Mouse (Mus musculus): ENCODE results near the gene Klhl25.
"Not testable (repeated sequence)": the region's sequence is repeated elsewhere in the genome, so short reads cannot be mapped to it uniquely, and the experiment has no call there.

Gene Klhl25

GRCm38 (mm10) chr7:75870551-75870950 lies 22.4 kb downstream of the Klhl25 start:
- no peak for ATAC-seq (ENCODE audit: insufficient number of reproducible peaks, low FRiP score, low TSS enrichment)

- no peak for ATAC-seq (ENCODE audit: insufficient number of reproducible peaks, low FRiP score, low TSS enrichment)
Measured at GRCm38 (mm10) chr7:75872255-75872654, 24.1 kb downstream of the Klhl25 start.

- no peak for ATAC-seq (ENCODE audit: insufficient number of reproducible peaks, low FRiP score, low TSS enrichment)
Measured at GRCm38 (mm10) chr7:75872697-75873096, 24.6 kb downstream of the Klhl25 start.

GRCm38 (mm10) chr7:75873216-75873615 lies 25.1 kb downstream of the Klhl25 start:
- ATAC-seq (ENCODE audit: insufficient number of reproducible peaks, low FRiP score, low TSS enrichment) = no peak

- no peak for ATAC-seq (ENCODE audit: insufficient number of reproducible peaks, low FRiP score, low TSS enrichment)
Measured at GRCm38 (mm10) chr7:75873746-75874145, 25.6 kb downstream of the Klhl25 start.

GRCm38 (mm10) chr7:75879436-75879835 lies 31.3 kb downstream of the Klhl25 start:
- ATAC-seq (ENCODE audit: insufficient number of reproducible peaks, low FRiP score, low TSS enrichment) = not testable (repeated sequence)

GRCm38 (mm10) chr7:75880236-75880635 lies 32.1 kb downstream of the Klhl25 start:
- no peak for ATAC-seq (ENCODE audit: insufficient number of reproducible peaks, low FRiP score, low TSS enrichment)

- peak; percentile 89 for ATAC-seq (ENCODE audit: insufficient number of reproducible peaks, low FRiP score, low TSS enrichment)
Measured at GRCm38 (mm10) chr7:75880650-75881049, 32.5 kb downstream of the Klhl25 start.

- ATAC-seq (ENCODE audit: insufficient number of reproducible peaks, low FRiP score, low TSS enrichment) = no peak
Measured at GRCm38 (mm10) chr7:75881376-75881775, 33.3 kb downstream of the Klhl25 start.

- ATAC-seq (ENCODE audit: insufficient number of reproducible peaks, low FRiP score, low TSS enrichment) = no peak
Measured at GRCm38 (mm10) chr7:75881791-75882190, 33.7 kb downstream of the Klhl25 start.

GRCm38 (mm10) chr7:75891466-75891865 lies 43.4 kb downstream of the Klhl25 start:
- no peak for ATAC-seq (ENCODE audit: insufficient number of reproducible peaks, low FRiP score, low TSS enrichment)

- no peak for ATAC-seq (ENCODE audit: insufficient number of reproducible peaks, low FRiP score, low TSS enrichment)
Measured at GRCm38 (mm10) chr7:75892737-75893136, 44.6 kb downstream of the Klhl25 start.

GRCm38 (mm10) chr7:75893709-75894108 lies 45.6 kb downstream of the Klhl25 start:
- ATAC-seq (ENCODE audit: insufficient number of reproducible peaks, low FRiP score, low TSS enrichment) = no peak

- no peak for ATAC-seq (ENCODE audit: insufficient number of reproducible peaks, low FRiP score, low TSS enrichment)
Measured at GRCm38 (mm10) chr7:75897041-75897440, 48.9 kb downstream of the Klhl25 start.

GRCm38 (mm10) chr7:75899102-75899501 lies 51.0 kb downstream of the Klhl25 start:
- ATAC-seq (ENCODE audit: insufficient number of reproducible peaks, low FRiP score, low TSS enrichment) = no peak

- ATAC-seq (ENCODE audit: insufficient number of reproducible peaks, low FRiP score, low TSS enrichment) = no peak
Measured at GRCm38 (mm10) chr7:75899517-75899916, 51.4 kb downstream of the Klhl25 start.

GRCm38 (mm10) chr7:75899954-75900353 lies 51.8 kb downstream of the Klhl25 start:
- ATAC-seq (ENCODE audit: insufficient number of reproducible peaks, low FRiP score, low TSS enrichment) = no peak

- no peak for ATAC-seq (ENCODE audit: insufficient number of reproducible peaks, low FRiP score, low TSS enrichment)
Measured at GRCm38 (mm10) chr7:75905145-75905544, 57.0 kb downstream of the Klhl25 start.

- peak; percentile 76 for ATAC-seq (ENCODE audit: insufficient number of reproducible peaks, low FRiP score, low TSS enrichment)
Measured at GRCm38 (mm10) chr7:75910035-75910651, 62.0 kb downstream of the Klhl25 start.

- no peak for ATAC-seq (ENCODE audit: insufficient number of reproducible peaks, low FRiP score, low TSS enrichment)
Measured at GRCm38 (mm10) chr7:75910652-75911035, 62.5 kb downstream of the Klhl25 start.

- peak; percentile 75 for ATAC-seq (ENCODE audit: insufficient number of reproducible peaks, low FRiP score, low TSS enrichment)
Measured at GRCm38 (mm10) chr7:75913952-75914351, 65.8 kb downstream of the Klhl25 start.

GRCm38 (mm10) chr7:75915550-75915949 lies 67.4 kb downstream of the Klhl25 start:
- ATAC-seq (ENCODE audit: insufficient number of reproducible peaks, low FRiP score, low TSS enrichment) = not testable (repeated sequence)

- no peak for ATAC-seq (ENCODE audit: insufficient number of reproducible peaks, low FRiP score, low TSS enrichment)
Measured at GRCm38 (mm10) chr7:75917662-75918061, 69.6 kb downstream of the Klhl25 start.
